Mouse (Mus musculus) kidney, adult 2 months (tissue): Measurements from ENCODE around the gene Tfpi2.

ENCODE experiments used
- CTCF ChIP-seq: fragments of 200-500 bp; conservative IDR thresholded peaks from 2 replicates; pipeline ENCODE4 v1.5.1; 2011; ENCODE audit warnings: low read depth, mild to moderate bottlenecking, control low read depth, low read length, moderate library complexity, mixed read lengths; ENCODE audit not compliant: insufficient read depth, insufficient read length
- POLR2A ChIP-seq: fragments of 200-500 bp; IDR thresholded peaks from one replicate; pipeline ENCODE4 v1.6.1; 2011; ENCODE audit warnings: low read depth, low read length, control low read depth

GRCm38 (mm10) chr6:4000716-4001115, 12.0 kb upstream of the Tfpi2 start:
- TF ChIP-seq CTCF (no peak), POLR2A (no peak)
